Mouse (Mus musculus): ENCODE measurements around the gene Cct5. TPM values are rescaled to one million over a fixed set of nuclear protein-coding genes. Genes with fewer than 3 reads are reported as not detected.
A peak's percentile ranks its signal among the peaks of the same experiment; 100 is the strongest.
"Not testable (repeated sequence)": the region's sequence is repeated elsewhere in the genome, so short reads cannot be mapped to it uniquely, and the experiment has no call there.

The Cct5 gene
- polyA plus RNA-seq, 3 experiments from 2014 or later = 381 to 446 (median 430) TPM

DNA sequence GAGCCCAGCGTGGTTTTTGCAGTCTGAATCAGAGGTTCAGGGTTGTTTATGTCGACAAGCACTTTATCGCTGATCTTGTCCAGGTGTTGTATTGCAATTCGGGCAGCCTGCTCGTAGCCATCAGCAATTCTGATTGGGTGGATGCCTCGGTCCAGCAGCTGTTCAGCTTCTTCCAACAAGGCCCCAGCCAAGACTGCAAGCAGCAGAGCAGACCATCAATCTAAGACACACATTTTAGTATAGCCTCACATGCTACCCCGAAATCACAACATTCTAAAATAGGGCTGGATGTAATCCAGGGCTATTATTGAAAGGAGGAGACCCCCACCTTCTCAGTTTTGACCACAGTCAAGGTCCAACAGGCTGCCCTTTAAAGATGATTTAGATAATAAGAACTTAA, 6.0 kb downstream of the Cct5 start:
- ATAC-seq = no peak

DNA sequence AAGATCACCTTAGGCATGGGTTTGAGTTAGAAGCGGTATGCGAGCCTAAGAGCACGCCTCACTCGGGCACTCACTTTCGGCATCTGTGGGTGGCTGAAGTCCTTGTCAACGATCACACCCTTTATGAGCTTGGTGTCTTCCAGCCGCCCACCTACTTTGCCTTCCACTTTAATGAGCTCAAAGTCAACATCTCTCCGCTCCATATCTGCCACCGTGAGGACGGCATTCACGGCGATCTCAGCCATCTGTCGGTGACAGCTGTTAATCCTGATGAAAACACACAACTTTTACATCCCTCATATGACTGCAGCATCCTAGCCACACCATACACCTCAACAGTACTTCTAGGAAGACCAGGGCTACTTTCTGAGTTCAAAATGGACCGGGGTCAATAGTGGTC, 7.3 kb downstream of the Cct5 start:
- no peak for ATAC-seq

DNA sequence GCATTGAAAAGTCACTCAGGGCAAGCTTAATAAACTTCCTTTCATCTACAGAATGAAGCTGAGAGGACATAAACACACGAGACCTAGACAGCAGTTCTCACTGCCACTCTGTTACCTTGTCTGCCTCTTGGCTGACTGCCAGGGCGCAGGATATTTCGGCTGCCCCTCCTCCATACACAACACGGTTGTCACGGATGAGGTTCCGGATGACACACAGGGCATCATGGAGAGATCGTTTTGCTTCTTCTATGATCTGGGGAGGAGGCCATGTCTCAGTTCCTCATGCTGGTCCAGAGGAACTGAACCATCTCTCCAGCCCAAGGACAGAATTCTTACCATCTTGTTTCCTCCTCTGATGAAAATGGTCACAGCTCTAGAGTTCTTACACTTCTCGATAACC, 9.1 kb downstream of the Cct5 start:
- ATAC-seq = no peak

DNA sequence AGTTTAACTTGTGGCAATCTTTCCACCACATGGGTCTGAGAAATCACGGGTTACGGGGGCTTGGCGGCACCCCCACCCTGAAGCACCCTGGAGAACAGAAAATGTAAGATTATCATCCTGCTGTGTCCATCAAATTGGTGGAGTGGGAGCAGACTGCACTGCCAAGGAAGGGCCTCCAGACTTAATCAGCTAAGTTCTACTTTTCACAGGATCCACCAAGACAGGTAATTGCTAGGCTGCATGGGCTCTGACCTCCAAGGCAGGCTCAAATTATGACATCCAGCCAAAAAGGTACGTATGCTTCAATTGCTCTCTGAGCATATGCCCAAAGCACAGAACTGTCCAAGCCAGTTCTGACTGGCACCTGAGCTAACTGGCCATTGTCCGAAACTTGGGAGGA, 11.4 kb downstream of the Cct5 start:
- no peak for ATAC-seq

DNA sequence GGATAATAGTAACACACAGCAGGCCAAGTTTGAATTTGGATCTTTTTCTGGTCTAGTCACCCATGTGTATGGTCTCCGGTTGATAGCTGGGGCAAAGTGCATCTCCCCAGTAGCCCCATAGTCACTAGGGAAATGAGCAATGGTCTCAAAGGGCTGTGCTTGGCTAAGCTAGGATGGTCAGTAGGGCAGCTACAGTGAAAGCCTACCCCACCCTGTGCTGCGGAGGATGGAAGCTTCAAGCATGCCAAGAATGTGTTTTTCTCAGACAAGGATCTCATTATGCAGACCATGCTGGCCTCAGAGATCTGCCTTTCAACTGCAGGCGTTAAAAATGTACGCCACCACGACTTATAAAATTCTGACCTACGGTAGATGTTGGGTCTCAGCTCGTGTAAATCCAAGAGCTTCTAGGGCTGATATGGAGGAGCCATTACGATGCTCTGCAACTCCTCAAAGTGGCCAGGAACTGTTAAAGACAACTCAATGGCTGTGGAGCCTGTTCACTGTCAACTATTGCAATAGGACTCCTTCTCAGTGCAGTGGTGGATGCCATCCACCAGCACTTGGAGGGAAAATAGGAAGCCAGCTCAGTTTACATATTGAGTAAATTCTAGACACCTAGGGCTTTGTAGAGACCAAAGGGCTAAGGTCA, 12.5 kb downstream of the Cct5 start:
- no peak for ATAC-seq

DNA sequence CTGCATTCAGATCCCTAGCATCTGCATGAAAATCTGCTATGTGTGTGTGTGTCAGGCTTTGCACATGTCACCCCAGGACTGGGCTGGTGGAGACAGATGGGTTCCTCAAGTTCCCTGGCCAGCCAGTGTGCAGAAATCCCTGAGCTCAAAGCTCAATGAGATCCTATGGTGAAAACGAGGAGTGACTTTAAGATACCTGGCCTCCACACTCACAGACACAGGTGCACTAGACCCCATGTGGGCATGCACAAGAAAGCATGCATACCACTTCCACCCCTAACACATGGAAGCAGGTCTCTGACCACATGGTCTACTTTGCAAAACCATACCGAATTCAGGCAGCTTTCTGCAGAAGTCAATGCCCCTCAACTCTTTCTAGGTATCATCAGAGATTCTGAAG, 13.8 kb downstream of the Cct5 start:
- ATAC-seq = no peak

DNA sequence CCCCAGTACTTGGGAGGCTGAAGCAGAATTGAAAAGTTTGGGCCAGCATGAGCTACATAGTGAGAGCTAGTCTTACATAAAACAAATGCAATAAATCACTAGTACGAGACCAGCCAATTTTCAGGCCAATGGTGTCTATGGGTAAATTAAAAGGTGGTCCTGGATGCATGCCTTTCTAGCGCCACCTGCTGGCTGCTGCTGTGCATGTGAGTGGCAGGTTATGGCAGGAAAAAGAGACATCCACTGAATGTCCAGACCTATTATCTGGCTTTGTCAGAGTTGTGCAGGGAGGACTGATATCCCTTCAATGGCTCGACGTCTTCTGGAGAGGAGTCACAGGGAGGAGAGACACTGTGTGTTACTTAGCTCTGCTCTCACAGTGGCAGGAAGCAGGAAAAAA, 15.1 kb downstream of the Cct5 start:
- ATAC-seq = peak; percentile 69

DNA sequence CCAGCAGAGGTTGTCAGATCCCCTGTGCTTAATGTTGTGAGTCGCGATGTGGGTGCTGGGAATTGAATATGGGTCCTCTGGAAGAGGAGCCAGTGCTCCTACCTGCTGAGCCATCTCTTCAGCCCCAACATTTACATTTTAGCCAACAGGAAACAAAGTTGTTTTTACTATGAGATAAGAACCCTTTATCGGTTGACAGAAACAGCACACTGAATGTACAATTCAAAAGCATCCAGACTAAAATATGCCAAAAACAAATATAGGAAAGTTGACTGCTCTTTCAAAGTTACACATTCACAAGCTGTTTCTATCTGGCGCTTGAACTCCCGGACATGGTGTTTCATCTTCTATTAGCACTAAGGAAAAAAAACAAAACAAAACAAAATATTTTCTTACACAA, 15.5 kb downstream of the Cct5 start:
- ATAC-seq = no peak

DNA sequence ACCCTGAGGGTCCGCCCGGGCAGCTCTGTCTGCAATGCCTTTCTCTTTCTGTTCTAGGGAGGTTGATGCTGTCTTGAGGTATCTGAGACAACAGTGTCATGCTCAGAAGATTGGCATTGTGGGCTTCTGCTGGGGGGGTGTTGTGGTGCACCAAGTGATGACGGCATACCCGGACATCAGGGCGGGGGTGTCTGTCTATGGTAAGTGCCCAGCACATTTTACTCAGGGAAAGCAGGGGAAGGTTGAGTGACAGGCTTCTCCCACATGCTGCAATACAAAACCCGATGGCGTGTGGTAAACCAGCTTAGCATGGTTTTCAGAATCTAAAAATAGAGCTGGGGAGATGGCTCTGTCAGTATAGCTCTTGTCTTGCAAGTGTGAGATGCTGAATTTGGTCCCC, 16.4 kb downstream of the Cct5 start:
- ATAC-seq = no peak

DNA sequence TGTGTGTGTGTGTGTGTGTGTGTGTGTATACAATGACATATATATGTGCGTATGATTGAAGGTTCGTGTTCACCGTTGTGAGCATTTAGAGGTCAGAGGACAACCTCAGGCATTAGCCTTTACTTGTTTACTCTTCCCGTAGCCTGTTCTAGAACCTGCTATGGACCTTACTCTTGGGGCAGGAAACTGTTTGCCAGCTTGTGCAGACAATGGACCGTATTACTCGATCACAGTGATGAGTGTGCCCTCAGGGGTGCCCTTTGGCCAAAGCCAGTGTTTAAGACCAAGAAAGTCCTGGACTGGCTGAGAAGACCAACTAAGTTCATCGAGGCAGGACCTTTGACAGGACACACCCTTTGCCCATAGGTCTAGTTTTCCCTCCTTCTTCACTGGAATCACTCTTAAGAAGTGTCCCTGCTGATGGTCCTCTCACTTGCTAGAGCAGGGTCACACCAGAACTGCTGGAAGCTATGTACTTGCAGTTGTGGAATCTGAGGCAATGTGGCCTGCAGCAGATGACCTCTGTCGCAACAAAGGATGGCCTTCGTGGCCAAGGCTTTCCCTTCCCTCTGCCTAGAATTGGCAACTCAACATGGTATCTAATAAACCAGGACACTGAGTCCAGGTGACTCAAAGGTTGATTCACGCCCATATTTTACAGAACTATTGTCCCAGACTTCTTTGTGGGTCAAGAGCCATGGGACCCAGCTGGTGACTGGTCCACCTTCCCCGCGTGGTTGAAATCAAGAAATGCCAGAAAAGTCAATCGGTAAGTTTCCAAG, 18.1 kb downstream of the Cct5 start:
- ATAC-seq = no peak

DNA sequence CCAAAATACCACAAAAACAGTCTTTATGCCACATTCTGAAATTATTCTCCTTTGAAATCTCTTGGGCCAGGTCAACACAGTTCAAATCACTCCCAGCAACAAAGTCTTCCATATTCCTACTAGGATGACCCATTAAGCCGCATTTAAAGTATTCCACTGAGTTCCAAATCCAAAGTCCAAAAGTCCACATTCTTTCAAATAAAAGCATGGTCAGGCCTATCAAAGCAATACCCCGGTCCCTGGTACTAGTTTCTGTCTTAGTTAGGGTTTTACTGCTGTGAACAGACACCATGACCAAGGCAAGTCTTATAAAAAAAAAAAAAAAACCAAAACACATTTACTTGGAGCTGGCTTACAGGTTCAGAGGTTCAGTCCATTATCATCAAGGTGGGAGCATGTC, 20.5 kb downstream of the Cct5 start:
- ATAC-seq = not testable (repeated sequence)

DNA sequence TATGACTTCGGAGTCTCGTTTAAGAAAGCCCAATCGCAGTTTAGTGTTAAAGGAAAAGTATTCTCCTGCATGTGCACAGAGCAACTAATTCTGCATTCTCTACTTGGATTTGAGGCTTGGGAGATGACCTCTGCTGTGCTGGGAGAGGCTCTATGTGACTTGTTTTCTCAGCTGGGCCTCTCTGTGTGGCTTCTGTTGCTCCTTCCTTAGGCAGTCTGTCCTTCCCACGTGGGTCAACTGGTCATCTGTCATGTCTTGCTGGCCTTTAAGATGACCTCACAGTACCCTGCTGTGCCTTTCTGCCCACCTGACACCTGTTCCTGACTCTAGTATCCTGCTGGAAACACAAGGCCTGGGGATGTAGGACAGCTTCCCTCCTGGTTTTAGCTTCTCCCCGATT, 25.5 kb downstream of the Cct5 start:
- no peak for ATAC-seq

DNA sequence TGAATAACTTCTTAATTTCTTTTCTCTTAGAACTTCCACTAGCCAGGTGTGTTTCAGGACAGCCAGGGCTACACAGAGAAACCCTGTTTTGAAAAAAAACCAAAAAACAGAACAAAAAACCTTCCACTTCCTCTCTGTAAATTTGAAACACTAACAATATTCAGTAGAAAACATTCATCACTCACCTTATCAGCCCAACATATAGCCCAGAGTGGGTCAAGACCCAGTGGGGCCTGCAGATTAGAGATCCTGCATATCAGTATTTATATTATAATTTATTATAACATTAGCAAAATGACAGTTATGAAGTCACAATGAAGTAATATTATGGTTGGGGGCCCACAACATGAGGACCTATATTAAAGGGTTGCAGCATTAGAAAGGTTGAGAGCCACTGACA, 27.9 kb downstream of the Cct5 start:
- ATAC-seq = no peak

DNA sequence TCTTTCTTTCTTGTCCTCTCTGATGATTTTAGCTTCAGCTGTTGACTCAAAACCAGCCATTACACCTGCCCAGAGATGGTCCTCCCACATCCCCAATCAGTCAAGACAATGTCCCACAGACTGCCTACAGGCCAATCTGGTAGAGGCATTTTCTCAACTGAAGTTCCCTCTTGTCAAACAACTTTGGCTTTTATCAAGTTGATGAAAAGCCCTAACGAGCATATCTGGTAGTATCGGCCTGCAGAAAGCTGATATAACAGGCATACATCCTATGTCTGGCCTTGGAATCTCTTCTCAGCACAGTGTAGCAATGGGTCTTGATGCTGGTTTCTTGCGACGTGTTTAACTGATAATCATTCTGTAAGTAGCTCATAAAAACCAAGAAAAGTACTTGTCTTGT, 28.3 kb downstream of the Cct5 start:
- no peak for ATAC-seq

DNA sequence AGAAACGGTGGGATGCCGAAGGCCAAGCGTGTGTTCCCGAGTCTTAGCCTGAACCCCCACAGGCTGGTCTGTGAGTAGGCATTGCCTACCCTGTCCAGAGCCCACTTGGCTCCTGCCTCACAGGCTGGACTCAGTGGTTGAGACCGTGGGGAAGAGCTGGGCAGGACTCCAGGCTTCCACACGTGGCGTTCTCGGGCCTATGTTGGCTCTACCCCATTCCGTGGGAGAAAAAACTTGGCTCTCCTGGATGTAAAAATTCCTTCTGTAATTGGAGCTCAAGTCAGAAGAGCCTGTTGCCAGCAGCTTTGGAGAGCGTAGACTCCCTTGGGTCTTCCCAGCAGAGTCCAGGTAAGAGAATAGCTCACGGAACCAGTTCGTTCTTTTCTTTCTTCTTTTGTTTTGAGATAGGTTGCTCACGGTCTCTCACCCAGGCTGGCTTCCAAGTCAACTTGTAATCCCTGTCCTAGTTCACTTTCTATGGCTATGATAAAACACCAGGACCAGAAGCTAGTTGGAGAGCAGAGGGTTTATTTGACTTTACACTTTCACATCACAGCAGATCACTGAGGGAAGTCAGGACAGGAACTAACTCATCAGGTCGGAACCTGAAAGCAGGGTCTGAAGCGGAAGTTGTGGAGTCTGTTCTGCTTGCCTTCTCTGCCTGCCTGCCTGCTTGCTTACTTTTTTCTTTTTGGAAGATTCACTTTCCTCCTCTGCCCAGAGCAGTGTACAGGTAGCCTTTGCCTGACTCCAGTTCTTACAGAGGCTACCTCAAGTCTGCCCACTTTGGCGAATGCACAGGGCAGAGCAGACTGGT, 29.5 kb downstream of the Cct5 start:
- ATAC-seq = no peak

DNA sequence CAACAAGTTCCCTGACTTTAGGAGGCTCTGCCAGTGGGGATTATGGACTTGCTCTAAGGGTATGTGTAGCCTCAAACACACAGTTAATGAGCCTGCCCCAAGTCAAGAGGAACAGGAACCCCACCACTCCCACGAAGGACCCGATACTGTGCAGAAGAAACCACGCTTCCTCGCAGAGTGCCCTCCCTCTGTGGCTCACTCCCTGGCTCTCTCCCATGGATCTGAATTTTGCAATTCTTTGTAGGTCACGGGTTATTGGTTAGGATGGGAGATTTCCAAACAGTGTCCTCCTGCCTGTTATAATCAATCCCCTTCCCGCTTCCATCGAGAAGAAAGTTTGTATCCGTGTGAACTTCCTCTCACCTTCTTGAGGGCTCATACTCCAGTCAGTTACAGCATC, 30.6 kb downstream of the Cct5 start:
- ATAC-seq = no peak

DNA sequence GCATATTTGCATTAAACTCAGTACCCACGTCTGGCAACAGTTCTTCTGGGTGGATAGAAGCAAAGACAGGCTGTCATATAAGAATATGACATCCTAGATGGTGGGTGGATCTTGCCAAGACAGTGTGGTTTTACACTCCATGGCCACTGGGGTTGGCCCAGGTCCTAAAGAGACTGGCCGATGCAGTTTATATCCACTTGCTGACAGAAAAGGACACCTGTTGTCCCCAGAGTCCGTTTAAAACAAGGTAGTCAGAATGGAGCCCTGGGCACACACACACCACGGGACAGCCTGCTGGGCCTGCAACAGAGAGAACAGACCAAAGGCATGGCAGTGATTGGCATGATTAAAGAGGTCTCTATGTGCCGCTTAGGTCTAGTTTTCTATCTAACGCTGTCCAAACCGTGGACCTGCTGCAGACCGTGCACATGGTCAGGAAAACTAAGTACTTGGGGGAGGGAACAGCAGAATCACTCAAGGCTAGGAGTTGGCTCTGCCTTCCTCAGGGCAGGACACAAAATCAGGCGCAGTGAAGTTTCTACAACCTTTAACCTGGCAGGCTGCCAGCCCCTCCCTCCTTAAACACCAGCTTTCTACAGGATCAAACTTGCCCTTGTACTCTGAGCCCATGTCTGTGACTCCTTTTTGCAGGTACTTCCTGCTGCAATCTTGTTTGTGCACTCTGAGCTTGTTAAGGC, 32.1 kb downstream of the Cct5 start:
- no peak for ATAC-seq

DNA sequence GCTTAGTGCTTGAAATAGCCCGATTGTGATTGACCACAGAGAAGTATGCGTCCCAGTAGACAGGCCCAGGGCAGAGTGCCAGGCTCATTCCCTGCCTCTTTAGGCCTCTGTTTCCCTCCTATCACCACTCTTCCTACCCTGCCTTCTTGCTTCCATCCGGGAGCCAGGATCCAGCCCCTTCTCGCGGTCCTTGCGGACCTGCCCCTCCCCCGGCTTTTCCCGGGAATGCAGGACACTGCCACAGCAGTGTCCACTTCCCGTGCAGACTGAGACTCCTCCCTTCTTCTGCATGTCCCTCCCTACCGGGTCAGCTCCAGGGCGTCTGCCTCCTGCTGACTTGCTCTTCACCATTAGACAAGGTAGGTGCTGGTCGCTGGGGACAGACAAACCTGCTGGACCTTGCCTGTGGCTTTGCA, 33.0 kb downstream of the Cct5 start:
- no peak for ATAC-seq

DNA sequence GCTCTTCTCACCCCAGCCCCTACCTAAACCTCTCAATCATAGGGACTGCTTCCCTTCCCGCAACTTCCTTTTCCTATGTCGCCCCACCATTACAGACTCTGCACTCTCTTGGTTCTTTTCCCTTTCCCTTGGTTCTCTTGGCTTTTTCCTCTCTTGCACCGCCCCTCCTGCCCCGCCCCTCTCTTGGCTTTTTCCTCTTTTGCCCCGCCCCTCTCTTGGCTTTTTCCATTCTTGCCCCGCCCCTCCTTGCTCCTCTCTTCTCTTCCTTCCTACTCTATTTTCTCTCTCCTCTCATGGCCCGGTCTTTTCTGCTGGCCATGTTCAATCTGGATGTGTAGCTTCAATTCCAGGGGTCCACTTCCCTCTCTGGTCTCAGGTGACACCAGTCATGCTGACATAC, 34.2 kb downstream of the Cct5 start:
- ATAC-seq = no peak

DNA sequence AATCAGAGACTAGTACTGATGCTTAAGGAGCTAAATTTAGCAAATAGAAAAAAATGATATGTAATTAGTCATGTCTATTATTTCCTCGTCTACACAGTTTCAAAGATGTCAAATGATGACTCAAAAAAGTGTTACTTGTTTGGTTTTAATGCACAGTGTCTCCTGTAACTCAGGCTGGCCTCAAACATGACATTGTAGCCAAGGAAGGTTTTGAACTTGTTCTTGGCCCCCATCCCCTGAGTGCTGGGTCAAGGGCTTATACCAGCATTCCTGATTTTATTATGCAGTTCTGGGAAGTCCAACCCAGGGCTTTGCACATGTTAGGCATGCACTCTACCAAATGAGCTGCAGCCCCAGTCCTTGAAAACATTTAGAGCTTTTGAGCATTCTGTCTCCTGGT, 35.8 kb downstream of the Cct5 start:
- no peak for ATAC-seq

DNA sequence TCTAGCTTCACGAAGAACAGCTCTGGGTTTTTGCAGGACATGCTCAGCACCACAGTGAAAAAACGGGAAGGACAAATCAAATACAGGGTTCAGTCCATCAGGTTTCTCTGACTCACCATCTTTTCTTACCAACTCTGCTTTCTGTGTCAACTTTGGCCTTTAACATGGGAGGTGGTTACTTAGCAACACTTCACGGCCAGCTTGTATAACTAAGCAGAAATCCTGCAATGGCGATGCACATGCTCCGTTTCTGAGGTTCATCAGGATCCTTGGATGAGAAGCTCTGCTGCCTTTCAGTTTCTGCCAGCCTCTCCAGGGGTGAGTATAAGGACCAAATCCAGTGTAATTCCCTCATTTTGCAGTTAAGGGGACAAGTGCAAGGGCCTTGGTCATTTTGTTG, 36.4 kb downstream of the Cct5 start, which contains the start of gene Cmbl:
TSS of gene Cmbl (plus strand) at position 206 of the 400 bp plus-strand sequence.
- ATAC-seq = no peak

DNA sequence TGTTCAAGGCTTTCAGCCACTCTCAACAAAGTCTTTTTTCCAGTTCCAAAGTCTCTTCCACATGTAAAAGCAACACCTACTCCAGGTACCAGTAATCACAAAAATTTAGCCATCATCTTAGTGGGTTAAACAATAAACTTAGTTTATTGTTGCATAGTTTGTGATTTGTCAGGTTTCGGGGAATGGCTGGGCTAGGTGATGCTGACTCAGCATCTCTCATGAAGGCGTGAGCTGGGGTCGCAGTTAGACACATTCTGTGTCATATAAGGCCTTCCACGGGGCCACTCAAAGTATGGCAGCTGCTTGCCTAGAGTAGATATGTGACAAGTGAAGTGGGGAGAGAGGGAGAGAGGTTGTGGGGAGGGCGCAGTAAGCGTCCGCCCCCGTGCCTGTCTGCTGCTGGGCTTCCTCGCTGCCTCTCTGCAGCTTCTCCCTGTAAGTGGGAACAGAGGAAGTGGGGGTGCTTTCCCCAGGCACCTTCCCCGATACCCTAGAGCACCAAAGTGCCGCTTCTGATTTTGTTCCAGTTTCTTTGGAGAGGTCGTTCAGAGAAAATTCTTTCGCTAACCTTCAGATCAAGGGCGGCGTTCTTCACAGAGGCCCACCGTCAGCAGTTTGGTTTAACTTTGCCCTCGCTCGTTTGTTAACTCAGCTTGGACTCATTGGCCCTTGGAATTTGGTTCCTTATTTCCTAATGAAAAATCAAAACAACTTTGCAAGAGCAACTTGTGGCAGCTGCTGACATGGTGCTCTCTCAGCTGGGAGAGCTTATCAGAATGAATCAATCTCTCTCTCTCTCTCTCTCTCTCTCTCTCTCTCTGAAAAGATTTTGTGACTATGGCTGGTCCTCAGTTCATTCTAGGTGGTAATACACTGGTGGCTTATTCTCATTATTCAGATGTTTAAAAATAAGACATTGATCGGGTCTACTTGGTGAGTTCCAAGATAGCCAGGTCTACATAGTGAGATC, 37.7 kb downstream of the Cct5 start:
- no peak for ATAC-seq
